Mouse (Mus musculus) liver, embryonic 14.5 days (tissue): Measurements from ENCODE around the gene Atp6ap2.

Experiments
- CTCF ChIP-seq: IDR thresholded peaks from 2 replicates; pipeline ENCODE4 v1.5.1; 2016; ENCODE audit warnings: antibody characterized with exemption, low read depth, control low read depth
- EP300 ChIP-seq: IDR thresholded peaks from 2 replicates; pipeline ENCODE4 v1.6.1; 2016; ENCODE audit warnings: antibody characterized with exemption, low read depth

GRCm38 (mm10) chrX:12592011-12592410 is 4.4 kb downstream of the Atp6ap2 start:
- TF ChIP-seq CTCF = no peak
- no peak for TF ChIP-seq EP300
